Mouse (Mus musculus) left cerebral cortex, adult 18-20 months (tissue): ENCODE measurements around the gene Ildr2. TPM values are rescaled to one million over a fixed set of nuclear protein-coding genes. Genes with fewer than 3 reads are reported as not detected.

Source experiments
- DNase-seq, 2 experiments: peaks; one replicate each; pipeline ENCODE4 v3.0.0; 2021 to 2022; ENCODE audit warnings: low spot score in 2 of 2, mixed read lengths in 1 of 2
- total RNA-seq, 2 experiments: library from RNA; stranded (reverse); gene quantifications; 2 replicates each; pipeline ENCODE4 v1.2.3; 2021

Ildr2 gene
- total RNA-seq, 2 experiments from 2014 or later, result 105 to 108 TPM

- peak in 1 of 2 experiments; percentile 62 for DNase-seq
Observed at GRCm38 (mm10) chr1:166282597-166283210, 28.8 kb downstream of the Ildr2 start.

GRCm38 (mm10) chr1:166283451-166283850, 29.5 kb downstream of the Ildr2 start:
- no peak for DNase-seq

GRCm38 (mm10) chr1:166284390-166284789, 30.5 kb downstream of the Ildr2 start:
- DNase-seq, result no peak

- no peak for DNase-seq
Observed at GRCm38 (mm10) chr1:166286231-166286630, 32.3 kb downstream of the Ildr2 start.

- no peak for DNase-seq
Observed at GRCm38 (mm10) chr1:166290562-166290961, 36.6 kb downstream of the Ildr2 start.

- no peak for DNase-seq
Observed at GRCm38 (mm10) chr1:166293086-166293485, 39.1 kb downstream of the Ildr2 start.

- no peak for DNase-seq
Observed at GRCm38 (mm10) chr1:166295548-166295947, 41.6 kb downstream of the Ildr2 start.

GRCm38 (mm10) chr1:166296371-166296770, 42.4 kb downstream of the Ildr2 start:
- DNase-seq, result no peak

- no peak for DNase-seq
Observed at GRCm38 (mm10) chr1:166296971-166297370, 43.0 kb downstream of the Ildr2 start.

GRCm38 (mm10) chr1:166297499-166298111, 43.7 kb downstream of the Ildr2 start:
- DNase-seq, result peak in 1 of 2 experiments; percentile 61

- peak in 1 of 2 experiments; percentile 69 for DNase-seq
Observed at GRCm38 (mm10) chr1:166298884-166299283, 44.9 kb downstream of the Ildr2 start.

- DNase-seq, result no peak
Observed at GRCm38 (mm10) chr1:166299821-166300220, 45.9 kb downstream of the Ildr2 start.

- DNase-seq, result no peak
Observed at GRCm38 (mm10) chr1:166300526-166300925, 46.6 kb downstream of the Ildr2 start.

- DNase-seq, result peak in 1 of 2 experiments; percentile 70
Observed at GRCm38 (mm10) chr1:166304352-166305240, 50.7 kb downstream of the Ildr2 start.

GRCm38 (mm10) chr1:166308471-166308850, 54.5 kb downstream of the Ildr2 start:
- DNase-seq, result no peak

GRCm38 (mm10) chr1:166308851-166309715, 55.1 kb downstream of the Ildr2 start:
- DNase-seq, result peak in 1 of 2 experiments; percentile 59

GRCm38 (mm10) chr1:166311151-166311550, 57.2 kb downstream of the Ildr2 start:
- no peak for DNase-seq

GRCm38 (mm10) chr1:166313637-166314036, 59.7 kb downstream of the Ildr2 start:
- peak; percentile 61 to 73 for DNase-seq

GRCm38 (mm10) chr1:166315706-166316105, 61.8 kb downstream of the Ildr2 start:
- no peak for DNase-seq

GRCm38 (mm10) chr1:166319132-166319698, 65.3 kb downstream of the Ildr2 start:
- peak; percentile 66 to 80 for DNase-seq

GRCm38 (mm10) chr1:166326421-166326820, 72.5 kb downstream of the Ildr2 start:
- no peak for DNase-seq
